Mouse (Mus musculus) lung, postnatal 14 days (tissue): ENCODE measurements around the gene Olfr1079.
"Not testable (repeated sequence)": the region's sequence is repeated elsewhere in the genome, so short reads cannot be mapped to it uniquely, and the experiment has no call there.

Source experiments
- DNase-seq: peaks from one replicate; pipeline ENCODE4 v3.0.0; 2021

Gene Olfr1079

GRCm38 (mm10) chr2:86542380-86542779 is at the start of gene Olfr1079:
TSS of gene Olfr1079 (minus strand) at chr2:86542480.
- DNase-seq = no peak

- DNase-seq = not testable (repeated sequence)
Measured at GRCm38 (mm10) chr2:86558135-86558534, 15.9 kb upstream of the Olfr1079 start, which contains the start of gene Olfr1080. TSS of gene Olfr1080 (minus strand) at chr2:86558235.

GRCm38 (mm10) chr2:86530991-86531390 is 11.3 kb downstream of the Olfr1079 start:
- no peak for DNase-seq

- DNase-seq = no peak
Measured at GRCm38 (mm10) chr2:86508161-86508560, 34.1 kb downstream of the Olfr1079 start, which contains the start of gene Olfr1076. TSS of gene Olfr1076 (plus strand) at chr2:86508461.

GRCm38 (mm10) chr2:86487286-86487685 is 55.0 kb downstream of the Olfr1079 start, which contains the start of gene Olfr228:
TSS of gene Olfr228 (minus strand) at chr2:86487386.
- no peak for DNase-seq
